Mouse (Mus musculus): ENCODE measurements around the gene Pkp1.

GRCm38 (mm10) chr1:135828918-135829317 is 90.1 kb downstream of the Pkp1 start:
- TF ChIP-seq CTCF (IDR thresholded peaks at IDR 0.05), result peak; percentile 87
- no peak for TF ChIP-seq EP300 (IDR thresholded peaks at IDR 0.05)
